Mouse (Mus musculus): ENCODE measurements around the gene Crlf1.

Crlf1 gene

DNA sequence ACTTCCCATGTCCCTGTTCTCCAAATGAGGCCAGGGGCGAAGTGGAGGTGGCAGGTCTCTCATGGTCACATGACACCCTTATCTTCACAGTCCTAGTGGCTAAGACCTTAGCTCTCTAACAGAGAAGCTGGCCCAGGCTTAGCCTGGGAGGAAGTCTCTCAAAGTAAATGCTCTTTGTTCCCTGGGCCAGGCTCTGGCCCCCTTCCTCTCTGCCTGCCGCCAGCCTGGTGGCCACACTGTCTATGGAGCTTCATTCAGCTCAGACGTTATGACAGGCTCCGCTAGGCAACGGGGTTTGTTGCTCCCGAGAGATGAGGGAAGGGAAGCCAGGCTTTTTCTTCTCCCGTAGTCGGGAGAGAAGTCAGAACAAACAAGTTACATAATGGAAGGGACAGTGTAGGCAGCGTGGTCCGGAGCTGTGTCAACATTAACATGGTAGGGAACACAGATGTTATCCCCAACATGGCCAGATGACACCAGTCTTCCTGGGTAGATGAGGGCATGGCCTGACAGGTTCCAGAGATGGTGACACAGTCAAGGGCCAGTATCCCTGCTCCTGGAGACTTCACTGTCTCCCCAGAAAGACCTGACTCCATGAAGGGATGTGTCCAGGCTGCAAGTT lies 23.6 kb upstream of the Crlf1 start:
- no peak for DNase-seq (ENCODE audit: low spot score)

DNA sequence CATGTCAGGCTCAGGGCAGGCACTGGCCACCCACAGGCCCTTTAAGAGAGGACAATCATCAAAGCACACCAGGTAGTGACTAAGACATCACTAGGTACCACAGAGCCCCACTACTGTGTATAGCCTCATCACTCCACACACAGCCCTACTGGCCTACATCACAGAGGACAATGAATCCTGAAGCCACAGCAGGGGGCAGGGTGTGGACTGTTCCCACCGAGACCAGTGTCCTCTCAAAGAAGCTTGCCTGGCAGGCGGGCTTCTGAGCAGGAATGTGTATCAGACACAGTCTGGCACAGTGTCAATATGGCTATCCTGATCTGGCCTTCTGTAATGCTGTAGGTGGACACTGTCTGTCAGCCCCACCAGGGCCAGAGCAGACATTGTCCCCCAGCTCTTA lies 23.0 kb upstream of the Crlf1 start:
- DNase-seq (ENCODE audit: low spot score), result no peak

DNA sequence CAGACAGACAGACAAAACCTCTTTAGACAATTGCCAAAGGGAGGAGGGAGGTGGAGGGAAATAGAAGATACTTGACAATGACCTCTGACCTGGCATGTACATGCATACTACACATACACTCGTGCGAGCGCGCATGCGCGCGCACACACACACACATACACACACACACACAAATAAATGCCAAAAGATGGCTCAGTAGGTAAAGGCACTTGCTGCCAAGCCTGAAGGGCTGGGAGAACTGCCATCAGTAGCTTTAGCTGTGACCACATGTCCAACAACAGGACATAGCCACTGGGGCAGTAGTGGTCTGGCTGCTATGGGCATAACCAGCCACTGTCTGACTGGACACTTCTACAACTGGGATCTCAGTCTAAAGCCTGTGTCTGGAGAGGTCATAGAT lies 21.1 kb upstream of the Crlf1 start:
- DNase-seq (ENCODE audit: low spot score), result no peak

DNA sequence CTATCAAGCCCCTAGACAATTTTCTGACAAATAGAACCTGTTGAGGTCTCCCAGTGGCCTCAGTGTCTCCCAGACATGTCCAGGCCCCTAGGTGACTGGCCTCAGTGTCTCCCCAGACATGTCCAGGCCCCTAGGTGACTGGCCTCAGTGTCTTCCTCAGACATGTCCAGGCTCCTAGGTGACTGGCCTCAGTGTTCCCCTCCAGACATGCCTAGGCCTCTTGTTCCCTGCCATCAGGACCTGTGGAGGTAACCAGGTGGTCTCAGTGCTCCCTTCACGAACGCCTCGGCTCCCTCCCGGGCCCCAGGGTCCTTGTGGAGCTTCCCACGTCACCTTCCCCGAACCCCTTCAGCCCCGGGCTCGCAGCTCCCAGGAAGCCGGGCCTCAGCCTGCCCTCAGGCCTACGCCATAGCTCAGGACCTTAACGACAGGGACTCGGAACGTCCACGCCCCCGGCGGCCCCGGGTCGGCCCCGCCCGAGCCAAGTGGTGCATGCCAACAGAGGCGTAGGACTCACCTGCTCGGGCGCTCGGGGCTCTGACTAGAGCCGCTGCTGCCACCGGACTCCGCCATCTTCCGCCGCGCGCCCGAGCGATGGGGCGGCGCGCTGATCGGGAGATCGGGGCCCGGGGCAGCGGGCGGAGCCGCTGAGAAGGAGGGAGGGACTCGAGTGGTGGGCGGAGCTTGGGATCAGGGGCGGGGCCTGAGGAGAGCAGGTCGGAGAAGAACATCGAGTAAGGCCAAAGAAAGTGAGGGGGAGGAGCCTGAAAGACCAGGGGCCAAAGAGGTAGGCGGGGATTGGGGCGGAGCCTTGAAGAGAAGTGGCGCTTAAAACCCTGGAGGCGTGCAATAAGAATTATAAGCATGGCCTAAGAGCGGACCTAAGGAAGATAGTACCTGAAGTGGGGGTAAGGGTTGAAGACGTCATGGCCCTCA lies 16.4 kb upstream of the Crlf1 start, which contains the start of gene Klhl26:
Klhl26 (minus strand) TSS at position 636 of the 936 bp plus-strand sequence.
- peak; percentile 97 for DNase-seq (ENCODE audit: low spot score)

DNA sequence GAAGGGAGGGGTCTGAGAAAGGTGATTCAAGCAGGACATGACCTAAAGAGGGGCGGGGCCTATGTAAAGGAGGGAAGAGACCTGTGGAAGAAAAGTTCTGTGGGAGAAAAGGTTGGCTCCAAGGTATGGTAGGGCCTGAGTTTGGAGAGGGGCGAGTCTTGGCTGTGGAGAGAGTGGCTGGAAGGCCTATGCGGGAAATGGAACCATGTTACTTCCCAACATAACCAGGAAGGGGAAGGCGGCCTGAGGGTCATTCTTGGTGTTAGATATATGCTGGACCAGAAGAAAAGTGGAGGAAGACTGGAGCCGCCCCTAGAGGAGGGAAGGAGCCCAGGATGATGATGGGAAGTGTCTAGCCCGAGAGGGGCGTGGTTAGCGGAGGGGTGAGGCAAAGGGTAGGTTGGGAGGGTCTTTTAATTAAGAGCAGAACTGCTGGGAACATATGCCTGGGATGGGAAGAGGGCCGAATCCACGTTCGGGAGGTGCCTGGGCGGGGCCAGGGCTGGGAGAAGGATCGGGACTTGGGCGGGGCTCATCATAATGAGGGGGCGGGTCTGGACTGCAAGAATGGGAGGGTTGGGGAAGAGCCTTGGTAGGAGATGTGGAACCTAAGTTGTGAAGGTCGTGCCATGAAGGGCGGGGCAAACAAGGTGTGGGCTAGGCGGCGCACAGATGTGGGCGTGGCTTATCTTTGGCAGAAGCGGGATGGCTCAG lies 15.5 kb upstream of the Crlf1 start:
- peak; percentile 29 for DNase-seq (ENCODE audit: low spot score)

DNA sequence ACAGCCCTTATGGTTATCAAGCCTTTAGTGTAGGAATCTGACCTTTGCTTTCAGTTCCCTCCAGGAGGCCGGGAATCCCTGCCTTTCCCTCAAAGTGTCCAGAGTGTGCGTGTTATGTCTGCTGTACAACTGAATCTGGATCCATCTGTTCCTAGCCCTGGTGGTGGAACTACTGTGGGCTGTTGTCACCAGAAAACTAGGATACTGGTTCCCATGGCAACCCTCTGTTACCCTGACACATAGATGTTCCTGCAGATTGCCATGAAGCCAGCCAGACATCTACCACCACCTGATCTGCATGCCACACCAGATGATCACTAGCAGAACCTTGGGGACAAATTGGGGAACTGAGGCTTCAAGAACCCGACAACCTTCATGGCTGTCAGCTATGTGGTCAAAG lies 11.1 kb upstream of the Crlf1 start:
- no peak for DNase-seq (ENCODE audit: low spot score)

DNA sequence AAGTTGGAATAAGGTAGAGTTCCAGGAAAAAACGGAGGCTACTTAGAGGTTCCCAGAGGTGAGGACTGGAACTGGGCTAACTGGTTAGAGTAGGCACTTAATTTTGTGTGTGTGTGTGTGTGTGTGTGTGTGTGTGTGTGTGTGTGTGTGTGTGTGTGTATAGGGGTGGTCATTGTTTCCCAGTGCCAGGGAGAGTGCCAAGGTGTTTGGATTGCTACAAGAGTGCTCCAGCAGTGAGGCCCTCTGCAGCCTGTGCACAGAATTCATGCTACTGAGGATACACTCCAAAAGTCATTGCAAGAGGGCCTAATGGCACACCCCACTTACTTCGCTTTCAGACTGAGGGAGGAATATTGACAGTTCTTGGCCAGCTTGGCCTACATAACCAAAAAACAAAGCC lies 10.0 kb upstream of the Crlf1 start:
- DNase-seq (ENCODE audit: low spot score), result peak; percentile 71

DNA sequence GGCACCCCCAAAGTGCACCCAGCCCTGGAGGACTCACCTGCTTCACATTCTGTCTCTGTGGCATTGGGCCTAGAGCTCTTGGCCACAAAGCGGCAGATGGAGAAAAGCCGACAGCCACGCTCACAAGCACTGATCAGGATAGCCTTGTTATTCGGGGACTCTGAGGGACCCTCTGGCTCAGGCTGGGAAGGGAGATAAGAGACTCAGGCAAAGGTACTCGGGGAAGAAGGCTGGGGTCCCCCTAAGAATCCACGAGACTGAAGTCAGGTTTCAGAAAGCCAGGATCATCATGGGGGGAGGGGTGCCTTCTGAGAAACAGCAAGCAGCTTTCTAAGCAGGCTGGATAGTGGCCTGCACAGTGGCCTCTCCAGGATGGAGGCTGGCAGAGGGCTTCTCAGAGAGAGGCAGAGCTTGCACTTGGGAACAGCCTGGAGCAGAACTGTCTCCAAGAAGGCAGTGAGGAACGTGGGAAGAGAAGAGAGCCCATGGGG lies 6.7 kb upstream of the Crlf1 start:
- DNase-seq (ENCODE audit: low spot score), result no peak

DNA sequence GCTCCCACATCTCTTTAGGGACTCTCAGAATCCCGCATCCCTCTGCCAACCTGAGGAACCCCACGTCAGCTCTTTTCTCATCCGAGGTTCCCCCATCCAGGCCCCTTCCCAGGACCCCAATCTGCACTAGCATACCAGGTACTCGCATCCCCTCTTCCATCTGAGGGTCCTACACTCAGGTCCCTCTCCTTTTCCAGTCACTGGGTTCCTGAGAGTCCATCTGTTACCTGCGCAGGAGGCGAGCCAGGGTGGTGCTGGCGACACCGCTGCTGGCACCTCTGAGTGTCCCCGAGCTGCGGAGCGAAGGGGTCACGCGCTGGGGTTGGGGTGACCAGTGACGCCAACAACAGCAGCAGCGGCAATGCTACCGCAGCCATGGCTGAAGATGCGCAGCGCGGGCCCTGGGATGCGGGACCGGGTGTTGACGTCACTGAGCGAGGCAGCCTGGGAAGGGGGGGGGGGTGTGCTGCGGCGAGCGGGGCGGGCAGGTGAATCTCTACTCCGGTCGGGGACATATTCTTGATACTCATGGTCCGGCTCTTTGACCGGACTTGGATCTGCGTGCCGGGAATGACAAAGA lies 5.9 kb upstream of the Crlf1 start, which contains the start of gene Tmem59l:
Tmem59l (minus strand) TSS at position 418 of the 580 bp plus-strand sequence.
- DNase-seq (ENCODE audit: low spot score), result no peak

DNA sequence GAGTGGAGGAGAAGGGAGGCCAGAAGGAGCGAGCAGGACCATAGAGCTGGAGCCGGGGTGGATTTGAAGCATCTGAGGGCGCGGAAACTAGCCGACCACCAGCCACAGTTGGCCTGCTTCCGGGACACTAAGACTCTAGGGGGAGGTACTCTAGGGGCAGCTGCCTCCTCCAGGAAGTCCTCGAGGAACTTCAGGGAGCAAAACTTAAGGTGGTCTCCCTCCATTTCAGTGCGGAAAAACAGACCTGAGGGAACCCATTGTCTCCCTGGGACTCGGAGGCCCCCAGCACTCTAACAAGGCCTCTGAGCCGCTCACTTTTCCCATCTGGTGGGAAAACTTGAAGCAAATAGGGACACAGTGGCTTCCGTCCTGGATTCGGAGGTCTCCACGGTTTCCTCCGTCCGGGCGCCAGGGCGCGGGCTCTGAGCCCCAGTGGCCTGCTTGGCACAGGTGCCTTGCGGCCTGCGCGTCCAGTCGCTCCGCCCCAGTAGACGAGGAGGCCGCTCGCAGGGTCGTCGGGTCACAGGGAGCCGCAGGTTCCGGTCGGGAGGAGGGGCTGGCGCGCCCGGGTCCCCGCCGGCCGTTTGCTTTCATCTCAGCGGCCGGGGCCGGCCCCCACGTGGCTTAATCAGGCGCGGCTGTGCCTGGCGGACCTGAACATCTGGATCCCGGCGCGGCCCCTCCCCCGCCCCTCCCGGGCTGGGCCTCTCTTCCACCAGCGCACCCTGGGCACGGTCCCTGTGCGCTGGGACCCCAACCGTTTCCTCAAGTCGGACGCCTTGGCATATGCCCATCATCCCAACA lies 4.8 kb upstream of the Crlf1 start:
- peak; percentile 53 for DNase-seq (ENCODE audit: low spot score)

DNA sequence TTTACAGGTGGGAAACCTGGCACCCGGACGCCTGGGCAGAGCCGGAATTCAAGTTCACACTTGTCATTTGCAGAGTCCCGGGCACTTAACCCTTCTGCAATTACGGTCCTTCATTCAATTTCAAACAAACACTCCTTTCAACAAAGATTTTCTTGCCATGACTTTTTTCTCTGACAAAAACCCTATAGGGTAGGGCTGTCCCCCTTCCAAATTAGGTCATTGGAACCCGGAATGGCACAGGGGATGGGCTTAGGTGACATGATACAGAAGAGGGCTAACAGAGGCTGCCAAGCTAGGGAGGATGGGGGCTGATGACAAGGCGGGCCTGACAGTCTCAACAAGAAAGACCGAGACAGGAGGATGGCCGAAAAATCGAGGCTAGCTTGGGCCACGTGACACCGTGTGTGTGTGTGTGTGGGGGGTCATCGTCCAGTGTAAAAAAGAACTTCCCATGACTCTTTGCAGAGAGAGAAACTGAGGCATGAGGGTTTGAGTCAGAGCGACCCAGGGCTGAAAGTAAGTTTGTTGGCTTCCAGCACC lies 4.0 kb upstream of the Crlf1 start:
- DNase-seq (ENCODE audit: low spot score), result no peak

DNA sequence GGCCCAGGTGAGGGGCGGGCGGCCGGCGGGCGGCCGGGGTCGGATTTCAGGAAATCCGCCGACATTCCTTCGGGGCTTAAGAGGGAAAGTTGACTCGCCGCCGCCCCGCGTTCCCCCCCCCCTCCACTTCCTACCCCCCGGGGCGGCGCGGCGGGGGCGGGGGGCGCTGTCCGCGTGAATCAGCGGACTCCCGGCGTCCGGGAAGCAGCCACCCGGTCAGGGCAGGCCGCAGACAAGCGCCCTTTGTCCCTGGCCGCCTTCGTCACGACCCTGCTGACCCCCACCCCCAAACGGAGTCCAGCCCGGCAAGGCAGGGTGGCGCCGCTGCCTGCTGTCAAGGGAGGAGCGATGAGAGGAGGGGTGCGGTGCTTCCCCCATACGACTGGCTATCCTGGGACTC lies 3.4 kb upstream of the Crlf1 start:
- no peak for DNase-seq (ENCODE audit: low spot score)

DNA sequence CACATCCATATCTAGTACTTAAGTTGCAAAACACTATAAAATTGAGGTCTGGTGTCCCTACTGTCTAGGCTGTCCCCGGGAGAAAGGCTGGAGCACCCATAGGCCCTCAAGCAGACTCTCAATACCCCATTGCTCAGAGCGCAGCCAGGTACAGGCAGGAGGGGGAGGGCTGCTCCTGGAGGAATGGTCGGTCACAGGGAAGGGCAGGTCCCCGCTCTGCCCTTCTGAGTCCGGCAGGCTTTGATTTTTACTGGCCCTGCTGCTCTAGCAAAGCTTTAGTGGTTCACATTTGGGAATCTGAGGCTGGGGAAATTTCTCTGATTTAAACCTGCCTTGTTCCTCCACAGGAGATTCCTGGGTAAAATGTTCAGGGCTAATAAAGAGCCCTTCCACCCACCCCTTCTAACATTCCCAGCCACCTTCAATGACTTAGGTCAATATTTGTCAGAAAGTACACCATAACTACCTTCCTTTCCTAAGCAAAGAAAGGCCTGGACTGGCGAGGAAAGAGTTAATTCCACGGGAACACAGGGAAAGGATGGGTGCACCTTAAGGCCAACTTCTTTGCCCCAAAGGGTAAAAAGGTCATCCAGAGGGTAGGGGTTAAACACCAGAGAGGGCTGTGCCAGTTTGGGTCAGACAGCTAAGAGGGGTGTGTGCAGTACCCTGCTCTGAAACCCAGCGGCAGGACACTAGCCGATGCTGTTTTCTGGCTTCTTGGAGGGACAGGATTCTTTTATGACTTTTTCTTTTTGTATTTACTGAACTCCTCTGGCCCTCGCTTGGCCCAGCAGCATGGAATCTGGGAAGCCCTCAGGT lies 2.7 kb upstream of the Crlf1 start:
- DNase-seq (ENCODE audit: low spot score), result no peak

DNA sequence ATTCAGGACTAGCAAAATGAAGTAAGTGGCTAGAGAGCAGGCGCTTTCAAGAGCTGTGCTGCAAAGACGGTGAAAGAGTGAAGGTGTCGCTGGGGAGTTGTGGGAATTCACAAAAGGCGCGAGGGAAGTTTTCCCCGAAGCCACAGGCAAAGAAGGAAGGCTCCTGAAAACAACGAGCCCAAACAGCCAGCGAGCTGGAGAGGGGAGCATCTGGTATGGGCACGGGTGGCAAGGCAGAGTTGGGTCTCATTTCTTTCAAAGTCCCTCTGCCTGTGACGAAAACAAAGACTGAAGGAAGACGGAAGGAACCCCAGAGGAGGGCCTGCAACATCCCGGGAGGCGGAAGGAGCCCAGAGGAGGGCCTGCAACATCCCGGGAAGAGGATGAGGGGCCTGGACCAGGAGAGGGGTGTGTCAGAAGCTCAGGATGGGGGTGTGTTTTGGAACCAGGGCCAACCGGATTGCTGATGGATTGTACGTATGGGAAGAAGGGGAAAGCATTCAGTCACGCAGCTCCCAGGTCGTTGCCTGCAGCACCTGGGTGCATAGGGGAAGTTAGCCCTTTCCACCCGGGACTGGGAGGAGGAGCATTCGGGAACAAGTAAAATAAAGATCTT lies 2.0 kb upstream of the Crlf1 start:
- no peak for DNase-seq (ENCODE audit: low spot score)

DNA sequence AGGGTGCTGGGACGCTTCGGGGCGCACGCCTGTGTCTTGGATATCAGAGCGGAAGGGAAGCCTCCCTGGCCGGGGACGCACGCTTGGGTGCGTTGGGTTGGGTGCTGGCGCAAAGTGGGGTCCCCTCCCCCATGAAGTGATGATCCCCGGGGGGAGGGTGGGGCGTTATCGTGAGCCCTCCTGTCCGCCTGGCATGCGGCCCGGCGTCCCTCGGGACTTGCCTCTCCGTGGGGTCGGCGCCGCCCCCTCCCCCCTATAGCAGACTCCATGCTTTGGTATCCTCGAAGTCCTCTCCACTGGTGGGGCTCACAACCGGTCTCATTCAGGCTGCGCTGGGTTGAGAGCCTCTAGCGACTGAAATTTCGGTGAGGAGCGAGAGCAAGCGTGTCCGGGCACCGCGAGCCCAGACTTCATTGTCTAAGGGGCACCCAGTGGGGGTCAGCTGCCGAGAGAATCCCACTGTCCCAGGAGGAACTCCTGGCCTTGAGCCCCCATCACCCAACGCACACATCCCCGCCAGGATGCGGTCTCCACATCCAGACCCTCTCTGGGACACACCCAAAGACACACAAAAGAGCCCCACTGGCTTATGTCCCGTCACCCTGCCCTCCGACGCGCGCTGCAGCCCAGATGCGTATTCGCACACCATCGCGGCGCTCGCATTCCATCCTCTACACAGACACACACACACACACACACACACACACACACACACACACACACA lies 896 bp downstream of the Crlf1 start:
- DNase-seq (ENCODE audit: low spot score), result no peak

DNA sequence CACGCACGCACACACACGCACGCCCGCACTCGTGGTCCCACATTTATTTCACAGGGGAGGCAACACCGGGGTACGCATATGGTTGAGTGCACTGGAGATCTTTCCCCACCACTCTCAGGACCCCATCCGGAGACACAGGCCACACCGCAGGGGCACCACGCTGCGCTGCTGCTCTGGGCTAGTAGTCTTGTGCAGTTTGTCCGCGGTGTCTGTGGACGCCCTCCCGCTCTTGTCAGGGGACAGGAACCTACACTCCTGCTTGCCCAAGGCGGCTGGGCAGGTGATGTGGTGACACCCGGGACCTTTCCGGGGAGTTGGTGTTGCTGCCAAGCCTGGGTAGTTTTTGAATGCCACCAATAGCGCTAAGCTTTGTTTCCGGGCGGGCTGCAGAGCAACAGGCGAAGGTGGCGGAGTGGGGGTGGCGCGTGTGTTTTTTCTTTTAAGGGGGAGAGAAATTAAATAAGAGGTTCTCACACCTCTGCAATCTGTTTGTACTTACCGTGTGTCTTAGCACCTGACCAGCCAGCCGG lies 1.5 kb downstream of the Crlf1 start:
- no peak for DNase-seq (ENCODE audit: low spot score)

DNA sequence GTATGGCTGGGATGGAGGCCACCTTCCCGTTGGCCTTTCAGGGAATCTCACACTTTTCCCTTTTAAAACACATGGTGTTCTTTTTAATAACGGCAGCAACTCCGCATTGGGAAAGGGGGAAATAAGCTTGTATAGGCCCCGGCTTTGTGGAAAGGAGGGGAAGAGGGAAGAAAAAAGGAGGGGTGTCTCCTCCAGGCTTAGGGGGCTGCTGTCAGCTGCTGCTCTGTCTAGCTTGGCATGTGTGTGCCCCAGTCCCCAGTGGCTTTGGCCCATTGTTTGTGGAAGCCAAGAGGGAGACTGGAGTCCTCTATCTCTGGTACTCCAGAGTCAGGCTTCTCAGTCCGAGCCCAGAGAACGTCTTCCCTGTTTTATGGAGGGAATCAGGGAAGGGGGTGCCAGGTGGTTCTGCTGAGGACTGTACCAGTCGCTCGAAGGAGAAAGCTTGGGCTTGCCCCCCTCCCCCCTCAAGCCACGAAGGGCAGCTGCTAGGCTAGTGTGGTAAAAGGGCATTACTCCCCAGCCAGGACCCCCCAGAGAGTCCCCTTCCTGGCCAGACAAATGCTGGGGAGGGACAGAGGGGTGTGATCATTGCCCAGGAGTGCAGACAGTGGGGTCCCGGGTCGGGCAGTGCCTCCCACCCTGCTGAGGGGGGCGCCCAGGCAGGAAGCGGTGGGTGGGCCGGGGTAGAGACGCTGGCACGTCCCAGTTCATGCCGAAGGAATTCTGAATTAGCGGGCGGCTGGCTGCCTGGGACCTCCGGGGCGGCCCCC lies 2.2 kb downstream of the Crlf1 start:
- no peak for DNase-seq (ENCODE audit: low spot score)

DNA sequence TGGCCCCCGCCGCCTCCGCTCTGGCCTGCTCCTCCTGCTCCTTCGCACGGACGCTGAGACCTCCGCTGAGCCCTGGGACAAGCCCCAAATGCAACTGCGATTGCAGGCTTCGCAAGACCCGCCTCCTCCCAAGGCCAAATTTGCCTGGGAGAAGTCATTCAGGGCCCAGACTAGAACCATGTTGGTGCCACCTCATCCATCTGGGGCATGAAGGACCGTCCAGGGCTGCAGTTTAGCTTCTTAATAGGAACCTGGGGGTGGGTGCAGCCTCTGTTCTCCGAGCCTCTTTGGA lies 2.8 kb downstream of the Crlf1 start:
- DNase-seq (ENCODE audit: low spot score), result no peak

All from lung, postnatal 25 days (tissue).